Mouse (Mus musculus) hindbrain, embryonic 11.5 days (tissue): ENCODE measurements at regions not wholly inside any gene's neighbourhood (a gene's known extent, or its start where the extent isn't known, plus 50 kb on each side); places are given as distances from the start of the nearest gene placed in this dataset.
A peak's percentile ranks its signal among the peaks of the same experiment; 100 is the strongest.

ENCODE experiments used
- ATAC-seq: fragments of 200-750 bp; cut with Nextera tagmentation; 2 replicates; pipeline ENCODE4 v1.8.0; 2017; ENCODE audit warnings: mild to moderate bottlenecking, moderate TSS enrichment, moderate library complexity; ENCODE audit not compliant: low FRiP score
- DNase-seq: peaks from one replicate; pipeline ENCODE4 v3.0.0-alpha.2; 2015; ENCODE audit warnings: low spot score
- H3K27ac ChIP-seq: fragments of 300-500 bp; sonication (generic); 2 replicates; pipeline ENCODE4 v1.5.1; 2014; ENCODE audit warnings: mild to moderate bottlenecking, low read depth, low read length
- H3K27me3 ChIP-seq: fragments of 300-500 bp; sonication (generic); 2 replicates; pipeline ENCODE4 v1.6.1; 2014; ENCODE audit warnings: mild to moderate bottlenecking, low read length, moderate library complexity, mixed read lengths; ENCODE audit not compliant: control insufficient read depth, insufficient read depth
- H3K36me3 ChIP-seq: fragments of 300-500 bp; sonication (generic); 2 replicates; pipeline ENCODE4 v1.6.1; 2014; ENCODE audit warnings: mild to moderate bottlenecking, low read length, moderate library complexity, mixed read lengths; ENCODE audit not compliant: control insufficient read depth, insufficient read depth
- H3K4me1 ChIP-seq: fragments of 300-500 bp; sonication (generic); replicated peaks from 2 replicates; pipeline ENCODE4 v1.6.1; 2014; ENCODE audit warnings: low read length, mixed read lengths; ENCODE audit not compliant: control insufficient read depth, insufficient read depth
- H3K4me2 ChIP-seq: fragments of 300-500 bp; sonication (generic); replicated peaks from 2 replicates; pipeline ENCODE4 v1.6.1; 2014; ENCODE audit warnings: mild to moderate bottlenecking, low read depth, low read length
- H3K4me3 ChIP-seq: fragments of 300-500 bp; sonication (generic); 2 replicates; pipeline ENCODE4 v1.5.1; 2014; ENCODE audit warnings: low read depth, low read length
- H3K9ac ChIP-seq: fragments of 300-500 bp; sonication (generic); 2 replicates; pipeline ENCODE4 v1.6.1; 2014; ENCODE audit warnings: low read depth, low read length
- H3K9me3 ChIP-seq: fragments of 300-500 bp; sonication (generic); 2 replicates; pipeline ENCODE4 v1.6.1; 2016; ENCODE audit warnings: low read length; ENCODE audit not compliant: control insufficient read depth
- WGBS: fragments of 180-500 bp; shearing (Covaris S2); extraction: QIAGEN DNeasy Blood & Tissue Kit; methylation state at CpG from one replicate; pipeline ENCODE4 v1.1.7; 2014; 5-methylcytosine and 5-hydroxymethylcytosine counted together

DNA sequence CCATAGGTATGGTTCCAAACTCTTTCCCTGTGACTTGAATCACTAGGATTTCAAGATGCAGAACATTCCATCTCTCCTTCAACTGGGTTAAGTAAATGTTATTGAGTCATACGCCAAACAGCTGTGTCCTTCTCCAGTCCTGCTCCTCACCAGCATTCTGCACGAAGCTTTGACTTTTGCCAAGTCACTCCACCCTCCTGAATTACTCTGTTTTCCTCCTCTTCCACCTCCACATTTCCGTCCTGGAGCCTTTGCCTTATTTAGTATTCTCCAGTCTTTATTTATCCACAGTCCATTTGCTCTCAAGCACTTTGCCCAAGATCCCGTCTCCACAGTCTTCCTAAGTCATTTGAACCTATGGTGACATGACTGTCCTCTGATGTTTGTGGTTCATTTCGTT lies 193.1 kb upstream of the Arhgap20 start:
- Histone ChIP-seq H3K36me3 (no peaks in the 10 kb centered on the region), H3K4me1 (no peaks in the 10 kb centered on the region), H3K4me2 (no peak overlapping the region), H3K9me3 (no peaks in the 10 kb centered on the region), H3K27me3 (no peaks in the 10 kb centered on the region), H3K4me3 (no peak overlapping the region), H3K9ac (no peak overlapping the region), H3K27ac (no peak overlapping the region)
- ATAC-seq = no peak
- DNase-seq = no peak
- WGBS = 85% methylated on average over 5 of the region's 5 CpGs

DNA sequence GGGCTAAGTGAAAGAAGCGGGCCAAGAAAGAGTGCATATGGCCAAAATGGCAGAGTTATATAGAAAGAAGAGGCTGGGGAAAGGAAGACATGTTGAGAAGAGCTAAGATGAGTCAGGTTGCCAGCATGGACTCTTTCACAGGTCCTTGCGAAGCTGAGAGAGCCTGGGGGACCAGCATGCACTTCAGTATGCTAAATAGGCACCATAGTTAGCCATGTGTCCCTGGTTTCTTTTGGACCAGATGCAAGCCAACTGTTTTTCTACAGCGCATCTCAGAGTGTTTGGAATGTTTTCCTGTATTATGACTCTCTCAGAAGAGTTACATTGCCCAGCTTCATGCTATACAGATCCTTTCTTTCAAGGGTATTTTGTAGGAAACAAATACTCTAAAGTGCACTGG lies 183.5 kb upstream of the Arhgap20 start:
- Histone ChIP-seq H3K4me3 (no peak overlapping the region), H3K4me1 (no peaks in the 10 kb centered on the region), H3K36me3 (no peaks in the 10 kb centered on the region), H3K9ac (no peak overlapping the region), H3K27ac (no peak overlapping the region), H3K4me2 (no peak overlapping the region), H3K27me3 (no peaks in the 10 kb centered on the region), H3K9me3 (no peaks in the 10 kb centered on the region)
- ATAC-seq = no peak
- no peak for DNase-seq
- WGBS = 92% methylated on average over 3 of the region's 3 CpGs

- H3K4me3 ChIP-seq = no peak overlapping the region
- no peak overlapping the region for H3K9ac ChIP-seq
- no peaks in the 10 kb centered on the region for H3K9me3 ChIP-seq
- no peak for DNase-seq
- H3K27ac ChIP-seq = no peak overlapping the region
- no peak overlapping the region for H3K4me2 ChIP-seq
- H3K27me3 ChIP-seq = no peaks in the 10 kb centered on the region
- WGBS = 76% methylated on average over 3 of the region's 3 CpGs
- H3K4me1 ChIP-seq = no peaks in the 10 kb centered on the region
- H3K36me3 ChIP-seq = no peaks in the 10 kb centered on the region
- ATAC-seq = no peak
Observed at GRCm38 (mm10) chr9:51593707-51594106, 171.4 kb upstream of the Arhgap20 start.

- ATAC-seq (no peak), DNase-seq (no peak)
- H3K36me3 ChIP-seq = no peaks in the 10 kb centered on the region
- no peak overlapping the region for H3K4me3 ChIP-seq
- 79% methylated on average over 2 of the region's 2 CpGs for WGBS
- no peak overlapping the region for H3K27ac ChIP-seq
- no peak overlapping the region for H3K9ac ChIP-seq
- no peaks in the 10 kb centered on the region for H3K4me1 ChIP-seq
- H3K4me2 ChIP-seq = no peak overlapping the region
- no peaks in the 10 kb centered on the region for H3K27me3 ChIP-seq
- no peaks in the 10 kb centered on the region for H3K9me3 ChIP-seq
Observed at GRCm38 (mm10) chr9:51598706-51599105, 166.4 kb upstream of the Arhgap20 start.

DNA sequence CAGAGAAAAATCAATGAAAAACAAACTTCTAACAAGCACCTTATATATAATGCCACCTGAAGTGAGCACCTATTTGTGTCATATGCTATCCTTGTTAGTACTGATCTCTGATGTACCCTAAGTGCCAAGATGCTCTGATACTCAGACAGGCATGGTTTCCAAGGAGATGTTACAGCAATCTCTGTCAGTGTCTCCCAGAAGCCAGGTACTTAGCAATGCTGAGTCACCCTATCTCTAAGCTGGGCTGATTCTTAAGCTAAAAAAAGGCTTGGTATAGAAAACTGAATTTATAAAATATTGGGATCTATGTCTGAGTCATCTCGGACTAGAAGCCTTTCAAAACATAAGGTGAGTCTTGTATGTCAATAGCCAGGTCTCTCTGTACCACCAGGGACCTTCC lies 157.0 kb upstream of the Arhgap20 start:
- no peak overlapping the region for H3K4me3 ChIP-seq
- no peak for DNase-seq
- H3K4me2 ChIP-seq = no peak overlapping the region
- ATAC-seq = no peak
- WGBS = 83% methylated on average over 1 of the region's 1 CpGs
- no peak overlapping the region for H3K27ac ChIP-seq
- no peaks in the 10 kb centered on the region for H3K36me3 ChIP-seq
- H3K9ac ChIP-seq = no peak overlapping the region
- H3K9me3 ChIP-seq = no peaks in the 10 kb centered on the region
- H3K27me3 ChIP-seq = no peaks in the 10 kb centered on the region
- H3K4me1 ChIP-seq = no peaks in the 10 kb centered on the region

DNA sequence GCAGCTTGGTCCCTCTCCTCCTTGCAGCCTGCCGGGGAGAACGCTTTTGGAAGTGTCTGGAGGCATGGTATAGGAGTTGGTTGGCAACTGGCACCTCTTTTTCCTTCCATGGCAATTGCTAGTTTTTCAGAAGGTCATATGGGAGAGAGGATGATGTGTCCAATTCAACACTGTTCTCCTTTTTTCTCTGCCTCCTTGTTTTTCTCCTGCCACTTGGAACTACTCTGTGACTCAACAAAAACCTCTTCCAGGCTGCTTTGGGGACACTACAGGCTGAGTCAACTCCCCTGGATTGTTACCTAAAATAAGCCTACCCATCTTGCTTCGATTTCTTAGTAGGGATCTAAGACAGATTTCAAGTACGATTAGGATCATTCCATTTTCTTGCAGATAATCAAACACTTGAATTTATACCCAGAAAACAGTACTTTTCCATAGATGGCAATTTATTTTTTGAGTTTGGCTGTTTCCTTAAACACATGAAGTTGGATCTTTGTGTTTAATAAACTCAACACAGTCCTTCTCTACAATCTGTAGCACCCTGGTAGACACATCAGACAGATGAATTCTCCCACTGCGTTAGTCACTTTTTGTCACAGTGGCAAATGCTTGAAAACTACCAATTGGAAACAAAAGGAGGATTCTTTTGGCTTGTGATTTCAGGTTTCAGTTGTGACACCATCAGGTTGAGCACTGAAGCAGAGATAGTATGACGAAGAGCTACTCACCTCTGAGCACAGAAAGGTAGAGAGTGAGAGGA lies 156.3 kb upstream of the Arhgap20 start:
- Histone ChIP-seq H3K4me3 (no peak overlapping the region), H3K9ac (no peak overlapping the region), H3K9me3 (no peaks in the 10 kb centered on the region), H3K27ac (no peak overlapping the region), H3K4me1 (no peaks in the 10 kb centered on the region), H3K27me3 (no peaks in the 10 kb centered on the region), H3K36me3 (no peaks in the 10 kb centered on the region), H3K4me2 (no peak overlapping the region)
- WGBS = 88% methylated on average over 6 of the region's 6 CpGs
- DNase-seq = no peak
- no peak for ATAC-seq

GRCm38 (mm10) chr9:51626156-51626555 lies 139.0 kb upstream of the Arhgap20 start:
- H3K9me3 ChIP-seq = no peaks in the 10 kb centered on the region
- no peak overlapping the region for H3K4me2 ChIP-seq
- ATAC-seq (no peak), DNase-seq (no peak)
- no peaks in the 10 kb centered on the region for H3K4me1 ChIP-seq
- H3K27me3 ChIP-seq = no peaks in the 10 kb centered on the region
- H3K27ac ChIP-seq = no peak overlapping the region
- H3K36me3 ChIP-seq = no peaks in the 10 kb centered on the region
- no peak overlapping the region for H3K4me3 ChIP-seq
- no peak overlapping the region for H3K9ac ChIP-seq
- WGBS = 85% methylated on average over 4 of the region's 4 CpGs

GRCm38 (mm10) chr9:51636097-51636496 lies 129.0 kb upstream of the Arhgap20 start:
- 87% methylated on average over 2 of the region's 2 CpGs for WGBS
- peak; percentile 2 for DNase-seq
- Histone ChIP-seq H3K27ac (no peak overlapping the region), H3K9me3 (no peaks in the 10 kb centered on the region), H3K36me3 (no peaks in the 10 kb centered on the region), H3K9ac (no peak overlapping the region), H3K4me1 (no peaks in the 10 kb centered on the region), H3K27me3 (no peaks in the 10 kb centered on the region), H3K4me3 (no peak overlapping the region), H3K4me2 (no peak overlapping the region)
- no peak for ATAC-seq

DNA sequence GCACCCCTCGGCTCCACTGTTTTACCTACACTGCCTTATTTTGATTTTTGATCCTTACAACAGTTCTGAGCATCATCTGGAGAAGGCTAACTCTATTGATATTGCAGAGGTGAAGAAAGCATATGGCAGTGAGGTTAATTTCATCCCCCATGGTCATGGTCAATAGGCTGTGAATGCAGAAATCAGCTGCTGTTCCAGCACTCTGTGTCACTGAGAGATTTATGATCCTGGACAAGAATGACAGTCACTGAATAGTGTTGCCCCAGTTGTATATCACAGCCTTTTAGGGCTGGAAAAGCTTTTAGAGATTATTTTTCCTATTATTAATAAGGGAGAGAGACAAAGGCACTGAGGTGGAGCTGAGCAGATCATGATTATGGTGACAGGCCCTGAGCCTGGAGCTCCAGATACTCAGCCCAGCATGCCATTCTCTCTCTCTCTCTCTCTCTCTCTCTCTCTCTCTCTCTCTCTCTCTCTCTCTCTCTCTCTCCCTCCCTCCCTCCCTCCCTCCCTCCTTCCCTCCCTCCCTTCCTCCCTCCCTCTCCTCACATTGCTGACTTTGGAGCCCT lies 128.5 kb upstream of the Arhgap20 start:
- Histone ChIP-seq H3K27me3 (no peaks in the 10 kb centered on the region), H3K4me1 (no peaks in the 10 kb centered on the region), H3K27ac (0 out of 2 replicates have a peak overlapping the region, but pooled peaks have one; percentile 2), H3K36me3 (no peaks in the 10 kb centered on the region), H3K4me3 (no peak overlapping the region), H3K9me3 (no peaks in the 10 kb centered on the region), H3K4me2 (no peak overlapping the region), H3K9ac (no peak overlapping the region)
- ATAC-seq (peak; percentile 64), DNase-seq (peak; percentile 4)
- 75% methylated on average over 1 of the region's 1 CpGs for WGBS
